Mouse (Mus musculus) midbrain, embryonic 13.5 days (tissue): ENCODE measurements at regions not wholly inside any gene's neighbourhood (a gene's known extent, or its start where the extent isn't known, plus 50 kb on each side); places are given as distances from the start of the nearest gene placed in this dataset.

Source experiments
- ATAC-seq: fragments of 200-750 bp; cut with Nextera tagmentation; 2 replicates; pipeline ENCODE4 v1.8.0; 2017; ENCODE audit warnings: mild to moderate bottlenecking, moderate TSS enrichment, moderate library complexity
- H3K27ac ChIP-seq: fragments of 300-500 bp; sonication (generic); 2 replicates; pipeline ENCODE4 v1.5.1; 2015; ENCODE audit warnings: inconsistent platforms, mild to moderate bottlenecking, moderate library complexity
- H3K27me3 ChIP-seq: fragments of 300-500 bp; sonication (generic); 2 replicates; pipeline ENCODE4 v1.6.1; 2015; ENCODE audit warnings: mild to moderate bottlenecking, inconsistent platforms
- H3K36me3 ChIP-seq: fragments of 300-500 bp; sonication (generic); 2 replicates; pipeline ENCODE4 v1.6.1; 2015; ENCODE audit warnings: mild to moderate bottlenecking, inconsistent platforms
- H3K4me1 ChIP-seq: fragments of 300-500 bp; sonication (generic); replicated peaks from 2 replicates; pipeline ENCODE4 v1.6.1; 2015; ENCODE audit warnings: inconsistent platforms
- H3K4me2 ChIP-seq: fragments of 300-500 bp; sonication (generic); replicated peaks from 2 replicates; pipeline ENCODE4 v1.6.1; 2015; ENCODE audit warnings: moderate library complexity, mild to moderate bottlenecking, inconsistent platforms
- H3K4me3 ChIP-seq: fragments of 300-500 bp; sonication (generic); replicated peaks from 2 replicates; pipeline ENCODE4 v1.5.1; 2015; ENCODE audit warnings: mild to moderate bottlenecking, inconsistent platforms
- H3K9ac ChIP-seq: fragments of 300-500 bp; sonication (generic); replicated peaks from 2 replicates; pipeline ENCODE4 v1.6.1; 2015; ENCODE audit warnings: mild to moderate bottlenecking, inconsistent platforms
- H3K9me3 ChIP-seq: fragments of 300-500 bp; sonication (generic); 2 replicates; pipeline ENCODE4 v1.6.1; 2016; ENCODE audit warnings: mild to moderate bottlenecking, inconsistent platforms
- WGBS: fragments of 180-500 bp; shearing (Covaris S2); methylation state at CpG from one replicate; pipeline ENCODE4 v1.1.7; 2015; 5-methylcytosine and 5-hydroxymethylcytosine counted together

GRCm38 (mm10) chr1:22902992-22903391, 97.2 kb upstream of the Rims1 start:
- no peaks in the 10 kb centered on the region for H3K4me1 ChIP-seq
- H3K9ac ChIP-seq, result no peak overlapping the region
- H3K4me2 ChIP-seq, result no peak overlapping the region
- no peaks in the 10 kb centered on the region for H3K27me3 ChIP-seq
- H3K36me3 ChIP-seq, result no peaks in the 10 kb centered on the region
- WGBS, result 94% methylated on average over 2 of the region's 2 CpGs
- ATAC-seq, result no peak
- no peak overlapping the region for H3K4me3 ChIP-seq
- H3K9me3 ChIP-seq, result no peaks in the 10 kb centered on the region
- no peak overlapping the region for H3K27ac ChIP-seq

GRCm38 (mm10) chr1:22901018-22901625, 95.3 kb upstream of the Rims1 start:
- Histone ChIP-seq H3K27me3 (no peaks in the 10 kb centered on the region), H3K36me3 (no peaks in the 10 kb centered on the region), H3K27ac (no peak overlapping the region), H3K4me1 (no peaks in the 10 kb centered on the region), H3K9me3 (no peaks in the 10 kb centered on the region), H3K4me3 (no peak overlapping the region), H3K4me2 (no peak overlapping the region), H3K9ac (no peak overlapping the region)
- 83% methylated on average over 5 of the region's 5 CpGs for WGBS
- no peak for ATAC-seq

- no peak overlapping the region for H3K4me3 ChIP-seq
- no peaks in the 10 kb centered on the region for H3K27me3 ChIP-seq
- no peak overlapping the region for H3K27ac ChIP-seq
- no peaks in the 10 kb centered on the region for H3K9me3 ChIP-seq
- H3K9ac ChIP-seq, result no peak overlapping the region
- no peak overlapping the region for H3K4me2 ChIP-seq
- H3K36me3 ChIP-seq, result no peaks in the 10 kb centered on the region
- H3K4me1 ChIP-seq, result no peaks in the 10 kb centered on the region
- 89% methylated on average over 3 of the region's 3 CpGs for WGBS
- no peak for ATAC-seq
Measured at GRCm38 (mm10) chr1:22895099-22895498, 89.3 kb upstream of the Rims1 start.

- Histone ChIP-seq H3K9me3 (no peaks in the 10 kb centered on the region), H3K4me2 (no peak overlapping the region), H3K36me3 (no peaks in the 10 kb centered on the region), H3K9ac (no peak overlapping the region), H3K27ac (no peak overlapping the region), H3K4me1 (no peaks in the 10 kb centered on the region), H3K27me3 (no peaks in the 10 kb centered on the region), H3K4me3 (no peak overlapping the region)
- no peak for ATAC-seq
- 79% methylated on average over 3 of the region's 3 CpGs for WGBS
Measured at GRCm38 (mm10) chr1:22862985-22863384, 57.2 kb upstream of the Rims1 start.
